Comparison of ENCODE assay signal across 25 mouse cellular contexts in the genomic region with DNA sequence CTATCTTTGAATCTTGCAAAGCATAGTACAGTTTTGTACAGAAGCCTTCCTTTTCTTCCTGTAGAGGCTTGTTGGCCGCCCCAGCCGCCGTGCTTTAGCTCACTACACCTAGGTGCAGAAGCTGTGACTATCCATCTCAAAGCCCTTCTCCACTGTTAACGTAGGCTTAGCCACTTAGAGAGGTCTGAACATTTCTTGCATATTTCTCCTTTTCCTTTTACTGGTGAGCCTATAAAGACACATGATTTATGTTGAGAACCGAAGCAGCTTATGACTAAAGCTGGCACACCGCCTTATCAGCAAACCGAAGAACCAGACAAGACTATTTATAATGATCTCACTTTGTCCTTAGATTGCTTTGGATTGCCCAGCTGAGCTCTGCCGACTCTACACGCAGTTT. TPM values are rescaled to one million over a fixed set of nuclear protein-coding genes. Genes with fewer than 3 reads are reported as not detected.
A peak's percentile ranks its signal among the peaks of the same experiment; 100 is the strongest.
DNase-seq lines count a peak whose midpoint lies in the region; ATAC-seq and TF ChIP-seq lines count a peak whose summit lies in the region.
"Had no signal": no experiment of that assay in that cellular context is flagged by ENCODE, and none has a peak within 500 bp of the region (broad histone marks: within the 10 kb centered on the region; RNA-seq: fewer than 3 reads in every experiment).

No protein-coding gene starts in this region.

- H3K27me3 ChIP-seq in MEL (ENCODE audit: control insufficient read depth in 1 of 2, insufficient read depth in 2 of 2, low read length in 2 of 2) = no peaks in the 10 kb centered on the region
- H3K27me3 ChIP-seq: embryonic facial prominence, embryonic 12.5 days; forebrain, embryonic 12.5 days; heart, embryonic 12.5 days; kidney, embryonic 15.5 days; limb, embryonic 13.5 days; midbrain, embryonic 15.5 days; neural tube, embryonic 12.5 days had no signal

- intact Hi-C loops in left cerebral cortex, adult 2 months (cut with DNase I) = loop anchor here (5.0 kb wide), 1 partner anchor 57 kb away; a partner anchor contains a TSS
- intact Hi-C loops in left cerebral cortex, postnatal 10 days (cut with DNase I) = no loop called here

- no peak for DNase-seq in frontal cortex, postnatal 14 days (ENCODE audit: low spot score in 2 of 2)
- DNase-seq in left cerebral cortex, adult 2 months (ENCODE audit: extremely low spot score in 1 of 2, low spot score in 2 of 2) = no peak
- DNase-seq in left cerebral cortex, postnatal 10 days (ENCODE audit: extremely low spot score in 1 of 2, low spot score in 2 of 2) = no peak
- DNase-seq in MEL (ENCODE audit: low read depth, low spot score) = no peak
- peak; percentile 44 for DNase-seq in adrenal gland, postnatal 25 days
- DNase-seq in thymus, postnatal 4 days = no peak
- DNase-seq in T-cell, adult 2 months (ENCODE audit: low spot score) = no peak
- DNase-seq: cerebellum, adult 11 months; cerebellum, postnatal 36 days; liver, postnatal 0 days; thymus, adult 18-20 months had no signal

- TF ChIP-seq CTCF in left cerebral cortex, adult 2 months (IDR thresholded peaks at IDR 0.05) = no peak
- TF ChIP-seq CTCF in MEL (IDR thresholded peaks at IDR 0.05 in 2 of 3, conservative IDR thresholded peaks at IDR 0.05 in 1 of 3; ENCODE audit: control insufficient read depth in 1 of 3, insufficient read depth in 1 of 3, low read depth in 2 of 3, low read length in 3 of 3, poor library complexity in 1 of 3, severe bottlenecking in 1 of 3) = no peak

- TF ChIP-seq RAD21 in MEL (IDR thresholded peaks at IDR 0.05; ENCODE audit: low read depth, low read length) = no peak

- no peak for TF ChIP-seq POLR2A in MEL (IDR thresholded peaks at IDR 0.05; ENCODE audit: control insufficient read depth in 1 of 2, insufficient read depth in 1 of 2, low read depth in 1 of 2, low read length in 2 of 2, poor library complexity in 1 of 2)

- peaks cover 0 to 8% of the 10 kb centered on the region in 2 experiments; a peak in 2 of 4 replicates for H3K36me3 ChIP-seq in MEL (ENCODE audit: control insufficient read depth in 1 of 2, insufficient read depth in 2 of 2, low read length in 2 of 2)
- H3K36me3 ChIP-seq: embryonic facial prominence, embryonic 12.5 days; forebrain, embryonic 12.5 days; G1E; midbrain, embryonic 15.5 days; neural tube, embryonic 12.5 days had no signal

- no peaks in the 10 kb centered on the region for H3K79me2 ChIP-seq in MEL (ENCODE audit: control insufficient read depth, insufficient read depth, low read length, poor library complexity)

- H3K9ac ChIP-seq in MEL (ENCODE audit: control insufficient read depth, low read depth, low read length, poor library complexity, severe bottlenecking) = no peak overlapping the region
- H3K9ac ChIP-seq: embryonic facial prominence, embryonic 12.5 days; forebrain, embryonic 12.5 days; heart, embryonic 12.5 days; kidney, embryonic 15.5 days; limb, embryonic 13.5 days; liver, postnatal 0 days; midbrain, embryonic 15.5 days; neural tube, embryonic 12.5 days had no signal

- H3K4me1 ChIP-seq in MEL (ENCODE audit: control insufficient read depth in 1 of 2, insufficient read depth in 2 of 2, low read length in 2 of 2) = peaks cover 6 to 15% of the 10 kb centered on the region in 2 experiments
- H3K4me1 ChIP-seq: embryonic facial prominence, embryonic 12.5 days; forebrain, embryonic 12.5 days; limb, embryonic 13.5 days; midbrain, embryonic 15.5 days; neural tube, embryonic 12.5 days had no signal

- no peak for TF ChIP-seq EP300 in MEL (IDR thresholded peaks at IDR 0.05; ENCODE audit: low read depth in 1 of 2, low read length in 2 of 2)

- peak overlapping the region; percentile 67 for H3K27ac ChIP-seq in left cerebral cortex, adult 2 months
- no peak overlapping the region for H3K27ac ChIP-seq in MEL (ENCODE audit: control insufficient read depth, low read depth, low read length)
- H3K27ac ChIP-seq: embryonic facial prominence, embryonic 12.5 days; forebrain, embryonic 12.5 days; kidney, embryonic 15.5 days; limb, embryonic 13.5 days; midbrain, embryonic 15.5 days; neural tube, embryonic 12.5 days had no signal

- H3K4me3 ChIP-seq in left cerebral cortex, adult 2 months = no peak overlapping the region
- no peak overlapping the region for H3K4me3 ChIP-seq in MEL (ENCODE audit: control insufficient read depth in 1 of 2, insufficient read depth in 1 of 2, low read depth in 2 of 2, low read length in 2 of 2)
- H3K4me3 ChIP-seq: embryonic facial prominence, embryonic 12.5 days; forebrain, embryonic 12.5 days; heart, embryonic 12.5 days; kidney, embryonic 15.5 days; limb, embryonic 13.5 days; midbrain, embryonic 15.5 days; neural tube, embryonic 12.5 days had no signal

- no peaks in the 10 kb centered on the region for H3K9me3 ChIP-seq in MEL (replicated peaks; ENCODE audit: insufficient read depth, low read length)
- H3K9me3 ChIP-seq: embryonic facial prominence, embryonic 12.5 days; forebrain, embryonic 12.5 days; G1E; heart, embryonic 12.5 days; kidney, embryonic 15.5 days; limb, embryonic 13.5 days; midbrain, embryonic 15.5 days; neural tube, embryonic 12.5 days had no signal

- ATAC-seq in frontal cortex, adult (ENCODE audit: low TSS enrichment) = peak; percentile 72
- ATAC-seq: activated CD4-positive, CD25-positive, alpha-beta regulatory T cell, adult 4 months; liver, postnatal 0 days; midbrain, embryonic 15.5 days had no signal

TF ChIP-seq in MEL, 35 proteins besides CTCF, POLR2A, EP300 and RAD21:
- TF ChIP-seq TCF12 (IDR thresholded peaks at IDR 0.05; ENCODE audit: low read depth, low read length) = no peak
- no peak for TF ChIP-seq MAZ (IDR thresholded peaks at IDR 0.05; ENCODE audit: low read depth, low read length)
- 0 out of 2 replicates have a peak, but pooled peaks have one; percentile 14 for TF ChIP-seq GATA1 (IDR thresholded peaks at IDR 0.05; ENCODE audit: low read depth, low read length)
- TF ChIP-seq MYC (IDR thresholded peaks at IDR 0.05; ENCODE audit: low read depth, low read length) = no peak
- no peak for TF ChIP-seq ZMIZ1 (IDR thresholded peaks at IDR 0.05; ENCODE audit: low read depth, low read length)
- TF ChIP-seq UBTF (IDR thresholded peaks at IDR 0.05; ENCODE audit: borderline replicate concordance, insufficient read depth, low read depth, low read length) = no peak

RNA-seq across cellular contexts. Expression of a gene that starts 16.6 kb away (rescaled TPM):
- total RNA-seq in left cerebral cortex, adult 2 months (2021) = 10 to 100 TPM; 30.9 to 33.7 TPM
- 10 to 100 TPM; 31.8 to 33.5 TPM for total RNA-seq in left cerebral cortex, postnatal 10 days (2021)
- 0.35 and 0.39 TPM in 2 replicates for total RNA-seq in MEL (2012; rRNA removed)
- 1 to 10 TPM in 1 of 2 experiments, not detected in 1; 8.6 TPM for polyA plus RNA-seq in MEL (2012; ENCODE audit: insufficient read depth in 1 of 2, insufficient read length in 2 of 2, low read depth in 1 of 2, low replicate concordance in 2 of 2, missing spikeins in 1 of 2)
- 11.6 and 12.4 TPM in 2 replicates for total RNA-seq in adrenal gland, postnatal 25 days (2021)
- polyA plus RNA-seq: G1E had no signal

RNA-seq across cellular contexts. Expression of a gene that starts 19.8 kb away (rescaled TPM):
- total RNA-seq in left cerebral cortex, adult 2 months (2021) = not detected
- not detected for total RNA-seq in left cerebral cortex, postnatal 10 days (2021)
- total RNA-seq in MEL (2012; rRNA removed) = not detected in 2 replicates
- polyA plus RNA-seq in MEL (2012; ENCODE audit: insufficient read depth in 1 of 2, insufficient read length in 2 of 2, low read depth in 1 of 2, low replicate concordance in 2 of 2, missing spikeins in 1 of 2) = not detected
- not detected in 2 replicates for total RNA-seq in adrenal gland, postnatal 25 days (2021)
- total RNA-seq: G1E; gastrocnemius, adult 8-10 months; layer of hippocampus, adult 8-10 months had no signal
- polyA plus RNA-seq: activated CD4-positive, CD25-positive, alpha-beta regulatory T cell, adult 4 months; C2C12; embryonic facial prominence, embryonic 12.5 days; forebrain, embryonic 12.5 days; G1E; heart, embryonic 12.5 days; hindbrain, embryonic 11.5 days; kidney, embryonic 15.5 days; limb, embryonic 13.5 days; liver, postnatal 0 days; midbrain, embryonic 15.5 days; neural tube, embryonic 12.5 days had no signal

RNA-seq across cellular contexts. Expression of a gene that starts 46.1 kb away (rescaled TPM):
- 100 to 1,000 TPM; 110 to 111 TPM for total RNA-seq in left cerebral cortex, adult 2 months (2021)
- 100 to 1,000 TPM; 135 to 138 TPM for total RNA-seq in left cerebral cortex, postnatal 10 days (2021)
- total RNA-seq in MEL (2012; rRNA removed) = 31.0 and 36.0 TPM in 2 replicates
- polyA plus RNA-seq in MEL (2012; ENCODE audit: insufficient read depth in 1 of 2, insufficient read length in 2 of 2, low read depth in 1 of 2, low replicate concordance in 2 of 2, missing spikeins in 1 of 2) = 10 to 100 TPM in 1 of 2 experiments, not detected in 1; 62.0 TPM
- total RNA-seq in adrenal gland, postnatal 25 days (2021) = 113 and 119 TPM in 2 replicates

RNA-seq across cellular contexts. Expression of a gene that starts 58.9 kb away (rescaled TPM):
- total RNA-seq in left cerebral cortex, adult 2 months (2021) = 10 to 100 TPM; 77.9 to 78.9 TPM
- total RNA-seq in left cerebral cortex, postnatal 10 days (2021) = 10 to 100 TPM; 85.7 to 89.1 TPM
- total RNA-seq in MEL (2012; rRNA removed) = not detected in 2 replicates
- under 1 TPM in 1 of 2 experiments, not detected in 1; 0.26 TPM for polyA plus RNA-seq in MEL (2012; ENCODE audit: insufficient read depth in 1 of 2, insufficient read length in 2 of 2, low read depth in 1 of 2, low replicate concordance in 2 of 2, missing spikeins in 1 of 2)
- total RNA-seq in adrenal gland, postnatal 25 days (2021) = 12.4 and 14.2 TPM in 2 replicates
- polyA plus RNA-seq: C2C12, G1E had no signal
